Mouse (Mus musculus) forebrain, embryonic 11.5 days (tissue): ENCODE measurements around the gene Fut1. TPM values are rescaled to one million over a fixed set of nuclear protein-coding genes. Genes with fewer than 3 reads are reported as not detected.

Source experiments
- ATAC-seq: fragments of 200-750 bp; cut with Nextera tagmentation; replicated peaks from 2 replicates; pipeline ENCODE4 v1.8.0; 2017; ENCODE audit warnings: moderate TSS enrichment; ENCODE audit not compliant: low FRiP score
- DNase-seq: peaks from one replicate; pipeline ENCODE4 v3.0.0-alpha.2; 2017; ENCODE audit warnings: low spot score
- H3K27ac ChIP-seq: fragments of 300-500 bp; sonication (generic); 2 replicates; pipeline ENCODE4 v1.5.1; 2014; ENCODE audit warnings: low read depth, low read length
- H3K27me3 ChIP-seq: fragments of 300-500 bp; sonication (generic); 2 replicates; pipeline ENCODE4 v1.6.1; 2014; ENCODE audit warnings: mild to moderate bottlenecking, low read length, mixed read lengths; ENCODE audit not compliant: control insufficient read depth, insufficient read depth
- H3K36me3 ChIP-seq: fragments of 300-500 bp; sonication (generic); 2 replicates; pipeline ENCODE4 v1.6.1; 2014; ENCODE audit warnings: mild to moderate bottlenecking, low read length, moderate library complexity, mixed read lengths; ENCODE audit not compliant: control insufficient read depth, insufficient read depth
- H3K4me1 ChIP-seq: fragments of 300-500 bp; sonication (generic); replicated peaks from 2 replicates; pipeline ENCODE4 v1.6.1; 2014; ENCODE audit warnings: low read length, mixed read lengths; ENCODE audit not compliant: control insufficient read depth, insufficient read depth
- H3K4me2 ChIP-seq: fragments of 300-500 bp; sonication (generic); 2 replicates; pipeline ENCODE4 v1.6.1; 2014; ENCODE audit warnings: low read depth, mild to moderate bottlenecking, low read length, moderate library complexity, mixed read lengths; ENCODE audit not compliant: severe bottlenecking
- H3K4me3 ChIP-seq: fragments of 300-500 bp; sonication (generic); 2 replicates; pipeline ENCODE4 v1.5.1; 2014; ENCODE audit warnings: low read depth, low read length
- H3K9ac ChIP-seq: fragments of 300-500 bp; sonication (generic); 2 replicates; pipeline ENCODE4 v1.6.1; 2014; ENCODE audit warnings: low read length
- H3K9me3 ChIP-seq: fragments of 300-500 bp; sonication (generic); 2 replicates; pipeline ENCODE4 v1.6.1; 2016; ENCODE audit warnings: low read length, mixed read lengths; ENCODE audit not compliant: control insufficient read depth
- WGBS: fragments of 180-500 bp; shearing (Covaris S2); extraction: QIAGEN DNeasy Blood & Tissue Kit; methylation state at CpG from one replicate; pipeline ENCODE4 v1.1.7; 2014; 5-methylcytosine and 5-hydroxymethylcytosine counted together
- polyA plus RNA-seq: library from polyadenylated mRNA; unstranded; fragments of >200 nt; fragmentation: Nextera tagmentation; extraction: Ambion mirVana; gene quantifications from 2 replicates; pipeline ENCODE4 v1.2.1, GENCODE M21; 2014

Fut1 gene
- polyA plus RNA-seq, 1 experiment from 2014 or later, result not detected

DNA sequence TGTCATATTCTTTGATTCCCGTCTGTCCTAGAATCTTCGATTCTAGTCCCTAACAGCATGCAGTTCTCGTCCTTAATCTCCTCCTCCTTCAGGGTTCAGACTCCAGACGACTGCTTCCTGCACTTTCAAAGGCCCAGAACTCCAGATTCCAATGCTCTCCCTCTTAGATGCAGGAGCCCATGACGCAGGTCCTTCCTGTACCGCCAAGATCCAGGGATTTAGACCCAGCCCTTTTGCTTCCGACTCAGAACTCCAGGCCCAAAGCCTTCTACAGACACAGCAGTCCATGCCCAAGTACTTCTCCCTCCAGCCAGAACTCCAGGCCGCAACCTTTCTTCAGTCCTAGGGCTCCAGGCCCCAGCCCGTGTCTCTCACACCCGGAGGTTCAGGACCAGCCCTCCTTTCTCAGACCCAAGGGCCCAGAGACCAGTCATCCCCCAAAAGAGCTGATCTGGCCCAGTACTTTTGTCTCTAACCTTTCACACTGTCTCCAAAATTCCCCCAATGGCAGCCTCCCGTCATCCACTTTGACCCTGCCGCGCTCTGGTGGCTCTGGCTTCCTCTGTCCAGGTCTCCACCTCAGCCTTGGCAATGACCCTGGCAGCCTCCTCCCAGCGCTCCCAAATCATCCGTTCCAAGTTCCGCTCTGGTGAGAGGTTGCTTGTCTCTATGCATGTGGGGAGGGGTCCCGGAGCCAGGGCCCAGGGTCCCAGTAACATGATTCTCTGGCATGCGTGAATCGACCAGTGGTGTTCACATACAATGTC, 23.3 kb downstream of the Fut1 start:
- 73% methylated on average over 19 of the region's 19 CpGs for WGBS
- H3K36me3 ChIP-seq, result no peaks in the 10 kb centered on the region
- no peak for ATAC-seq
- H3K4me1 ChIP-seq, result peaks cover 15% of the 10 kb centered on the region
- H3K4me3 ChIP-seq, result no peak overlapping the region
- H3K4me2 ChIP-seq, result no peak overlapping the region
- no peak for DNase-seq
- no peaks in the 10 kb centered on the region; the same call in 1 of the 2 replicates for H3K9me3 ChIP-seq
- H3K27ac ChIP-seq, result no peak overlapping the region
- H3K9ac ChIP-seq, result no peak overlapping the region
- H3K27me3 ChIP-seq, result no peaks in the 10 kb centered on the region

DNA sequence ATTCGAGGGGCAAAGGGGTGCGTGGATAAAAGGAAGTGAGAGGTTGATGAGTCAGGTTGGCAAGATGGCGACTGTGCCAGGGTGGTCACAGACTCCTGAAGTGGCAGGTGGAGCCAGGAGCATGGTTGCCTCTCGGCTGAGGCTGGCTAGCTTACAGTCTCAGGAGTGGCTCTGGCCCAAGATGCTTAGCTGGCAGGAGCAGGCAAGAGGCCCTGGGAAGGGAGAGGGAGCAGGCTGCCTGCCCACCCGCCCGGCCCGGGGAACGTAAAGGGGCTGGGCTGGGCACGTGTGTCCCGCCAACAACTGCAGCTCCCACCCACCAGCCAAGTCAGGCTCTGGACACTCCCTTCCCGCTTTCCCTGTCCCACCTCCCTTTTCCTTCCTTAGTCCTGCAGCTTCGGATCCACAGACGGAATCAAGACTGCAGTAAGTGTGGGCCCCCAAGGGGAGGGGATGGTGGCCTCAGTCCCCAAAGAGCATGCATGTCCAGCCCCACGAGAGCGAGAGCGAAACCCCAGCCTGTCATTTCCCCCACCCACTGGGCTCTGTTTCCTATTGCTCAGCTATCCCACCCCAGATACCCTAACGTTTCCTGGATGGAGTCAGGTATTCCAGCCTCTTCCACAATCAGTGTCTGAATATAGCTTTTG, 24.4 kb downstream of the Fut1 start:
- DNase-seq, result no peak
- Histone ChIP-seq H3K4me3 (no peak overlapping the region), H3K27ac (no peak overlapping the region), H3K9me3 (no peaks in the 10 kb centered on the region), H3K4me1 (peaks cover 15% of the 10 kb centered on the region), H3K4me2 (no peak overlapping the region), H3K27me3 (no peaks in the 10 kb centered on the region), H3K36me3 (no peaks in the 10 kb centered on the region), H3K9ac (no peak overlapping the region)
- ATAC-seq, result no peak
- 73% methylated on average over 17 of the region's 17 CpGs for WGBS

DNA sequence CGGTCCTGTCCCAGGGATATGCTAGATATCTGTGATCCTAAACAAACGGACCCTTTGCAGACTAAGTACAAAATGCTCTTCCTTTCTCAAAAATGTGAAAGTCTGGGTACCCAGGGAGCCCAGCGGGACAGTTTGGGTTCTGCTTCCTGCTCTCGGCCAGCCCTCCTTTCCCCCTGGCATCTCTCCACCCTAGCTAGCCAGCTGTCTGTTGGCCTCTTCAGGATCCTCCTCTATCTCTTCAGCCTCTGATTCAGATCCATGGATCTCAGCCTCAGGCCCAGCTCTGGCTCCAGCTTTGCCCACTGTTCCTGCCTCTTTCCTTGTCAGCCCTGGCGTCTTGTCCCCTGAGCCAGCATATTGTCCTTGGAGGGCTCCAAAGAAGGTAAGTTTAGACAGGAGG, 25.0 kb downstream of the Fut1 start:
- DNase-seq (no peak), ATAC-seq (no peak)
- Histone ChIP-seq H3K36me3 (no peaks in the 10 kb centered on the region), H3K4me3 (no peak overlapping the region), H3K9ac (no peak overlapping the region), H3K4me1 (peaks cover 15% of the 10 kb centered on the region), H3K4me2 (no peak overlapping the region), H3K9me3 (no peaks in the 10 kb centered on the region), H3K27ac (no peak overlapping the region), H3K27me3 (no peaks in the 10 kb centered on the region)
- WGBS, result 87% methylated on average over 5 of the region's 5 CpGs

GRCm38 (mm10) chr7:45642503-45643255, 25.6 kb downstream of the Fut1 start:
- peak overlapping the region; percentile 82 for H3K27ac ChIP-seq
- ATAC-seq (no peak), DNase-seq (no peak)
- no peaks in the 10 kb centered on the region for H3K36me3 ChIP-seq
- peak overlapping the region; percentile 86 for H3K9ac ChIP-seq
- 36% methylated on average over 16 of the region's 16 CpGs for WGBS
- H3K27me3 ChIP-seq, result no peaks in the 10 kb centered on the region
- peak overlapping the region; percentile 44 for H3K4me3 ChIP-seq
- H3K9me3 ChIP-seq, result no peaks in the 10 kb centered on the region
- H3K4me1 ChIP-seq, result peaks cover 15% of the 10 kb centered on the region
- peak overlapping the region; percentile 90 for H3K4me2 ChIP-seq

DNA sequence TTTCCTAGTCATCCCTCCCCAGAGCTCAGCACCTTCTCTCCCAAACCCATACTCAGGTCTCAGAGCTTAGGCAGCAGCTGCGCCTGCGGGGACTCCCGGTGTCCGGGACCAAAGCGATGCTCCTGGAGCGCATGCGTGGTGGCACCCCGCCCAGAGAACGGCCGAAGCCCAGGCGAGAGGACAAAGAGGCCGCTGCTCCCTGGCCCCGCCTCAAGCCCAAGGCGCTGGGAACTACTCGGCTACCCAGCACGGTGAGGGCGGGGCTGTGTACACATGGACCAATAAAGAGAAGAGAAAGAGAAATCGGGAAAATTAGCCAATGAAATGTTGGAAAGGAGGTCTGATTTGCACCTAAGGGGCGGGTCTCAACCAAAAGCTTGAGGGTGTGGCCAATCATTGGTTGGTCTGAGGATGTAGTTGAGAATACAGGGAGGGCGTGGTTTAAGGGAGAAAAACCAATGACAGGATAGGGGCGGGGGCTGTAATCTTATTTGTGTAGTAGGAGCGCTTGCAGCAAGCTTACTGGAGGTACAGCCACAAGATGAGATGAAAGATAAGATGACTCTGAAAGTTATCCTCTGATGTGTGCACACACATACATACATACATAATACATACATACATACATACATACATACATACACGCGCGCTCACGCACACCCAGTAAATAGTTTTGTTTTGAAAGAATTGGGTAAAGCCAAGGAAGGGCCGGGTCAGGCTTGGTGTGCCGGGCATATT, 26.5 kb downstream of the Fut1 start:
- H3K9me3 ChIP-seq, result no peaks in the 10 kb centered on the region
- H3K4me1 ChIP-seq, result peaks cover 13% of the 10 kb centered on the region
- DNase-seq, result peak; percentile 99
- 1% methylated on average over 28 of the region's 28 CpGs for WGBS
- no peaks in the 10 kb centered on the region for H3K27me3 ChIP-seq
- no peaks in the 10 kb centered on the region for H3K36me3 ChIP-seq
- H3K4me2 ChIP-seq, result peak overlapping the region; percentile 90
- H3K9ac ChIP-seq, result peak overlapping the region; percentile 86
- peak; percentile 94 for ATAC-seq
- H3K27ac ChIP-seq, result peak overlapping the region; percentile 82
- H3K4me3 ChIP-seq, result peak overlapping the region; percentile 44

DNA sequence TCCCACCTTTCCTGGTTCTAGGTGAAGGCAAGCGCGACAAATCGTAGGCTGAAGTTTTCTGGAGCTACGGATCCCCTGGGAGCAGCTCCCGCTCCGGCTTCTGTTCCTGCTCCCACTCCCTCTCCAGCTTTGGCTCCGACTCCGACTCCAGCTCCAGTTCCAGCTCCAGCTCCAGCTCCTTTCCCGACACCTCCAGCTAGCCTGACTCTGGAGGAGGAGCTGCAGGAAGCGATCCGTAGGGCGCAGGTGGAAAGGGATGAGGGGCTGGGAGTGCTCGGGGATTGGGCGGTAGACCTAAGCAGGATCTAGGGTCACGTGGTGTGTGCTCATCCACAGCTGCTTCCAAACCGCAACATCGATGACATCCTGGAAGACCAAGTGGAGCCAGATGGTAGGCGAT, 27.1 kb downstream of the Fut1 start:
- ATAC-seq, result no peak
- peak overlapping the region; percentile 57 for H3K9ac ChIP-seq
- peak; percentile 68 for DNase-seq
- H3K4me1 ChIP-seq, result peaks cover 13% of the 10 kb centered on the region
- 3% methylated on average over 18 of the region's 18 CpGs for WGBS
- H3K4me3 ChIP-seq, result peak overlapping the region; percentile 44
- no peaks in the 10 kb centered on the region for H3K36me3 ChIP-seq
- peak overlapping the region; percentile 90 for H3K4me2 ChIP-seq
- H3K27me3 ChIP-seq, result no peaks in the 10 kb centered on the region
- H3K27ac ChIP-seq, result peak overlapping the region; percentile 71
- H3K9me3 ChIP-seq, result no peaks in the 10 kb centered on the region

DNA sequence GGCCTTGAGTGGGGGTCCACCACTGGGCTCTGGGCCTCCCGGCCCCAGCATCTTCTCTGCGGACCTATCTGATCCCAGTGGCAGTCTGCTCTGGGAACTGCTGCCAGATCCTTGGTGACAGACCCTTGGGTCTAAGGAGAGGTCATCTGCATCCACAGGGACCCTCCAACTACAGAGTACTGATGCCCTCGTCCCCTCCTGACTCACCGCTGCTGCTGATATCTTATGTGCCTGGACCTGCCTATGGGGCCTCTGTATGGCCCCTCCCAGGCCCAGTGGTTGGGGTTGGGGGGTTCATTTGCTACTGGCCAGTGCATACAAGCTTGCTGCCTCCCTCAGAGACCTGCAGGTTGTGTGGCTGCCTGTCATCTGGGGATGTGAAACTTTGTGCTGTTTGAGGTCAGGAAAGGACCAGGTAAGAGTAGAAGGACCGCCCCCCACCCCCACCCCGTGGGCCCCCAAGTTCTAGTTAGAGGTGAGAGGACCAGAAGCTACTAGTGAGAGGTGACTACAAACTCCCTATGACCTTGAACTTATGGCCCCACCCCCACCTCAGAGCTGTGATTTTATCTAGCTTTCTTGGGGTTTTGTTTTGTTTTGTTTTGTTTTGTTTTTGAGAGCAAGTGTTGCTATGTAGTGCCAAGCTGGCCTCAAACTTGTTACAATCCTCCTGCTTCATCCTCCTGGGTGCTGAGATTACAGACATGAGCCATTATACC, 27.9 kb downstream of the Fut1 start:
- no peak overlapping the region for H3K27ac ChIP-seq
- H3K27me3 ChIP-seq, result no peaks in the 10 kb centered on the region
- peak overlapping the region; percentile 44; the same call in 1 of the 2 replicates for H3K4me3 ChIP-seq
- no peaks in the 10 kb centered on the region for H3K36me3 ChIP-seq
- 63% methylated on average over 6 of the region's 6 CpGs for WGBS
- ATAC-seq (no peak), DNase-seq (no peak)
- H3K9ac ChIP-seq, result peak overlapping the region; percentile 57; the same call in 1 of the 2 replicates
- peak overlapping the region; percentile 90; the same call in 1 of the 2 replicates for H3K4me2 ChIP-seq
- H3K9me3 ChIP-seq, result no peaks in the 10 kb centered on the region
- H3K4me1 ChIP-seq, result peaks cover 13% of the 10 kb centered on the region

GRCm38 (mm10) chr7:45645591-45645971, 28.5 kb downstream of the Fut1 start:
- H3K9me3 ChIP-seq, result no peaks in the 10 kb centered on the region
- H3K27ac ChIP-seq, result no peak overlapping the region
- no peaks in the 10 kb centered on the region for H3K36me3 ChIP-seq
- DNase-seq (no peak), ATAC-seq (no peak)
- H3K9ac ChIP-seq, result no peak overlapping the region
- H3K4me2 ChIP-seq, result no peak overlapping the region
- H3K27me3 ChIP-seq, result no peaks in the 10 kb centered on the region
- no peak overlapping the region for H3K4me3 ChIP-seq
- H3K4me1 ChIP-seq, result peaks cover 13% of the 10 kb centered on the region
- 81% methylated on average over 7 of the region's 7 CpGs for WGBS
